Comparison of ENCODE assay signal across 8 mouse cellular contexts in genomic region chr9:13299190-13299589, GRCm38 (mm10). TPM values are rescaled to one million over a fixed set of nuclear protein-coding genes. Genes with fewer than 3 reads are reported as not detected.
DNase-seq lines count a peak whose midpoint lies in the region; ATAC-seq and TF ChIP-seq lines count a peak whose summit lies in the region.

No protein-coding gene starts in this region.

- H3K9me3 ChIP-seq in hindbrain, embryonic 13.5 days: no peaks in the 10 kb centered on the region
- no peaks in the 10 kb centered on the region for H3K9me3 ChIP-seq in midbrain, embryonic 13.5 days

- peaks cover 73% of the 10 kb centered on the region for H3K4me1 ChIP-seq in hindbrain, embryonic 13.5 days (replicated peaks)
- H3K4me1 ChIP-seq in midbrain, embryonic 13.5 days (replicated peaks): peaks cover 72% of the 10 kb centered on the region

- peak overlapping the region; percentile 94 for H3K4me2 ChIP-seq in hindbrain, embryonic 13.5 days
- peak overlapping the region; percentile 85 for H3K4me2 ChIP-seq in midbrain, embryonic 13.5 days (replicated peaks)

- no peak for ATAC-seq in hindbrain, embryonic 13.5 days (ENCODE audit: low FRiP score)
- ATAC-seq in midbrain, embryonic 13.5 days: no peak
- no peak for ATAC-seq in frontal cortex, adult (ENCODE audit: low TSS enrichment)

- TF ChIP-seq CTCF in left cerebral cortex, adult 2 months (IDR thresholded peaks at IDR 0.05): no peak

- no peaks in the 10 kb centered on the region for H3K27me3 ChIP-seq in hindbrain, embryonic 13.5 days
- no peaks in the 10 kb centered on the region for H3K27me3 ChIP-seq in midbrain, embryonic 13.5 days

- no peak overlapping the region; the same call in 1 of the 2 replicates for H3K27ac ChIP-seq in left cerebral cortex, adult 2 months
- H3K27ac ChIP-seq in hindbrain, embryonic 13.5 days: peak overlapping the region; percentile 30
- H3K27ac ChIP-seq in midbrain, embryonic 13.5 days: 0 out of 2 replicates have a peak overlapping the region, but pooled peaks have one; percentile 3

- peak overlapping the region; percentile 58; the same call in 1 of the 2 replicates for H3K4me3 ChIP-seq in left cerebral cortex, adult 2 months
- peak overlapping the region; percentile 66 for H3K4me3 ChIP-seq in hindbrain, embryonic 13.5 days
- peak overlapping the region; percentile 59 for H3K4me3 ChIP-seq in midbrain, embryonic 13.5 days (replicated peaks)

- DNase-seq in left cerebral cortex, adult 2 months (ENCODE audit: extremely low spot score in 1 of 2, low spot score in 2 of 2): no peak
- no peak for DNase-seq in left cerebral cortex, postnatal 36 days (ENCODE audit: low spot score in 2 of 2)
- DNase-seq in fibroblast of lung, adult 2 months (ENCODE audit: low read depth): peak; percentile 80
- DNase-seq in spleen, postnatal 36 days (ENCODE audit: low spot score in 2 of 2): no peak
- no peak for DNase-seq in left cerebral cortex, postnatal 4 days

- 72% methylated on average over 6 of the region's 6 CpGs for WGBS in hindbrain, embryonic 13.5 days
- 81% methylated on average over 6 of the region's 6 CpGs for WGBS in midbrain, embryonic 13.5 days

- peak overlapping the region; percentile 82; the same call in 1 of the 2 replicates for H3K9ac ChIP-seq in hindbrain, embryonic 13.5 days
- no peak overlapping the region for H3K9ac ChIP-seq in midbrain, embryonic 13.5 days (replicated peaks)

- intact Hi-C loops in left cerebral cortex, adult 2 months (cut with DNase I): loop anchor here (5.0 kb wide), 1 partner anchor 403 kb away; no protein-coding TSS in a partner anchor
- intact Hi-C loops in left cerebral cortex, postnatal 36 days (cut with DNase I): loop anchor here (2.0 kb wide), 1 partner anchor 382 kb away; no protein-coding TSS in a partner anchor
- intact Hi-C loops in left cerebral cortex, postnatal 4 days (cut with DNase I): loop anchor here (5.0 kb wide), 1 partner anchor 358 kb away; no protein-coding TSS in a partner anchor

- no peaks in the 10 kb centered on the region for H3K36me3 ChIP-seq in hindbrain, embryonic 13.5 days
- H3K36me3 ChIP-seq in midbrain, embryonic 13.5 days: no peaks in the 10 kb centered on the region

RNA-seq across cellular contexts. Expression of gene Maml2, which starts 1.4 kb away (rescaled TPM):
- 1 to 10 TPM; 7.1 to 7.2 TPM for total RNA-seq in left cerebral cortex, adult 2 months (2021)
- total RNA-seq in left cerebral cortex, postnatal 36 days (2021): 1 to 10 TPM; 6.2 to 7.1 TPM
- 11.3 and 11.4 TPM in 2 replicates for polyA plus RNA-seq in hindbrain, embryonic 13.5 days (2015; fragmentation: Nextera tagmentation; extraction: Ambion mirVana)
- polyA plus RNA-seq in midbrain, embryonic 13.5 days (2015; fragmentation: Nextera tagmentation; extraction: Ambion mirVana): 11.0 and 11.5 TPM in 2 replicates
- total RNA-seq in left cerebral cortex, postnatal 4 days (2021): 10 to 100 TPM; 11.5 TPM

RNA-seq across cellular contexts. Expression of gene Ccdc82, which starts 52.4 kb away (rescaled TPM):
- total RNA-seq in left cerebral cortex, adult 2 months (2021): 10 to 100 TPM; 19.5 TPM
- total RNA-seq in left cerebral cortex, postnatal 36 days (2021): 10 to 100 TPM; 13.2 to 18.1 TPM
- polyA plus RNA-seq in hindbrain, embryonic 13.5 days (2015; fragmentation: Nextera tagmentation; extraction: Ambion mirVana): 13.5 and 13.7 TPM in 2 replicates
- 12.7 and 14.1 TPM in 2 replicates for polyA plus RNA-seq in midbrain, embryonic 13.5 days (2015; fragmentation: Nextera tagmentation; extraction: Ambion mirVana)
- total RNA-seq in left cerebral cortex, postnatal 4 days (2021): 10 to 100 TPM; 23.6 to 27.0 TPM

RNA-seq across cellular contexts. Expression of gene Jrkl, which starts 53.6 kb away (rescaled TPM):
- 10 to 100 TPM in 1 of 2 experiments, 1 to 10 TPM in 1; 9.5 to 10.4 TPM for total RNA-seq in left cerebral cortex, adult 2 months (2021)
- total RNA-seq in left cerebral cortex, postnatal 36 days (2021): 1 to 10 TPM; 7.6 to 9.8 TPM
- 12.7 and 12.8 TPM in 2 replicates for polyA plus RNA-seq in hindbrain, embryonic 13.5 days (2015; fragmentation: Nextera tagmentation; extraction: Ambion mirVana)
- 12.2 and 13.9 TPM in 2 replicates for polyA plus RNA-seq in midbrain, embryonic 13.5 days (2015; fragmentation: Nextera tagmentation; extraction: Ambion mirVana)
- 10 to 100 TPM in 1 of 2 experiments, 1 to 10 TPM in 1; 9.8 to 13.6 TPM for total RNA-seq in left cerebral cortex, postnatal 4 days (2021)
